In genomic region chr3:45378145-45378544, GRCm38 (mm10) we compare ENCODE assay signal across 8 mouse cellular contexts. TPM values are rescaled to one million over a fixed set of nuclear protein-coding genes. Genes with fewer than 3 reads are reported as not detected.
DNase-seq lines count a peak whose midpoint lies in the region; ATAC-seq and TF ChIP-seq lines count a peak whose summit lies in the region.

Gene Pcdh10, plus strand, starts transcription at chr3:45378398.

- intact Hi-C loops in heart, postnatal 25 days (cut with DNase I): no loop called here

- H3K4me1 ChIP-seq in ES-E14 (ENCODE audit: control insufficient read depth in 2 of 2, insufficient read depth in 2 of 2, low read length in 2 of 2, poor library complexity in 1 of 2): 0 out of 4 replicates have a peak, but pooled peaks cover 0 to 3% of the 10 kb centered on the region in 2 experiments
- no peaks in the 10 kb centered on the region for H3K4me1 ChIP-seq in forebrain, postnatal 0 days (ENCODE audit: insufficient read depth)
- H3K4me1 ChIP-seq in liver, embryonic 14.5 days (replicated peaks; ENCODE audit: control insufficient read depth in 2 of 2, insufficient read depth in 2 of 2, low read length in 1 of 2): no peaks in the 10 kb centered on the region
- H3K4me1 ChIP-seq in neural tube, embryonic 13.5 days (replicated peaks): peaks cover 13% of the 10 kb centered on the region

- TF ChIP-seq CTCF in forebrain, postnatal 0 days (IDR thresholded peaks at IDR 0.05; ENCODE audit: low read depth): peak; percentile 35
- TF ChIP-seq CTCF in liver, embryonic 14.5 days (IDR thresholded peaks at IDR 0.05; ENCODE audit: low read depth): no peak

- in situ Hi-C loops in ES-E14 (cut with MboI; ENCODE audit: low sequenced_read_pairs in 2 of 2, unreplicated experiment in 2 of 2): no loop called here

- no peak within 1 kb of the TSS for H3K9ac ChIP-seq in ES-E14 (ENCODE audit: insufficient read depth, low read depth, low read length, poor library complexity, severe bottlenecking)
- peak within 1 kb of the TSS; percentile 70 for H3K9ac ChIP-seq in forebrain, postnatal 0 days
- no peak within 1 kb of the TSS for H3K9ac ChIP-seq in liver, embryonic 14.5 days (replicated peaks)
- H3K9ac ChIP-seq in neural tube, embryonic 13.5 days: peak within 1 kb of the TSS; percentile 83

- no peak within 1 kb of the TSS for H3K27ac ChIP-seq in ES-E14 (ENCODE audit: insufficient read depth, low read depth, low read length, poor library complexity, severe bottlenecking)
- peak within 1 kb of the TSS; percentile 85 for H3K27ac ChIP-seq in forebrain, postnatal 0 days (ENCODE audit: low read depth, low read length)
- H3K27ac ChIP-seq in liver, embryonic 14.5 days: no peak within 1 kb of the TSS
- peak within 1 kb of the TSS; percentile 86 for H3K27ac ChIP-seq in neural tube, embryonic 13.5 days (replicated peaks)

- DNase-seq in ES-E14 (ENCODE audit: low read depth, low spot score): peak; percentile 89
- peak; percentile 94 to 97 for DNase-seq in cerebellum, adult 18-20 months
- DNase-seq in forebrain, postnatal 0 days: peak; percentile 99
- peak; percentile 78 for DNase-seq in heart, postnatal 25 days (ENCODE audit: low spot score)
- DNase-seq in large intestine, adult 2 months (ENCODE audit: low read depth, low spot score): peak; percentile 13
- peak; percentile 20 to 28 (median 23) for DNase-seq in liver, embryonic 14.5 days (ENCODE audit: low read depth in 3 of 3, low spot score in 3 of 3)
- DNase-seq in urinary bladder, postnatal 10 days (ENCODE audit: low spot score): peak; percentile 70

- peak; percentile 87 for ATAC-seq in forebrain, postnatal 0 days
- ATAC-seq in liver, embryonic 14.5 days (ENCODE audit: insufficient read depth): peak; percentile 72
- peak; percentile 84 for ATAC-seq in neural tube, embryonic 13.5 days (ENCODE audit: low read depth)

- H3K4me2 ChIP-seq in forebrain, postnatal 0 days (ENCODE audit: low read depth): peak within 1 kb of the TSS; percentile 92
- peak within 1 kb of the TSS; percentile 54 for H3K4me2 ChIP-seq in liver, embryonic 14.5 days (ENCODE audit: low read depth)
- H3K4me2 ChIP-seq in neural tube, embryonic 13.5 days: peak within 1 kb of the TSS; percentile 94

- H3K9me3 ChIP-seq in ES-E14 (ENCODE audit: control insufficient read depth, insufficient read depth, low read depth, low read length): no peaks in the 10 kb centered on the region
- H3K9me3 ChIP-seq in forebrain, postnatal 0 days (ENCODE audit: low read length): no peaks in the 10 kb centered on the region
- H3K9me3 ChIP-seq in liver, embryonic 14.5 days (ENCODE audit: control insufficient read depth, low read length): no peaks in the 10 kb centered on the region
- no peaks in the 10 kb centered on the region for H3K9me3 ChIP-seq in neural tube, embryonic 13.5 days

- under 1% methylated on average over 26 of the region's 26 CpGs for WGBS in forebrain, postnatal 0 days
- under 1% methylated on average over 26 of the region's 26 CpGs for WGBS in large intestine, adult 2 months
- under 1% methylated on average over 26 of the region's 26 CpGs for WGBS in liver, embryonic 14.5 days (ENCODE audit: insufficient replicate concordance)
- WGBS in neural tube, embryonic 13.5 days: under 1% methylated on average over 26 of the region's 26 CpGs

- no peaks in the 10 kb centered on the region for H3K36me3 ChIP-seq in ES-E14 (ENCODE audit: control insufficient read depth, insufficient read depth, low read length, poor library complexity, severe bottlenecking)
- no peaks in the 10 kb centered on the region for H3K36me3 ChIP-seq in forebrain, postnatal 0 days (ENCODE audit: insufficient read depth)
- H3K36me3 ChIP-seq in liver, embryonic 14.5 days (replicated peaks; ENCODE audit: control insufficient read depth, insufficient read depth, low read depth): no peaks in the 10 kb centered on the region
- H3K36me3 ChIP-seq in neural tube, embryonic 13.5 days: no peaks in the 10 kb centered on the region

- peak within 1 kb of the TSS; percentile 56 to 67 for H3K4me3 ChIP-seq in ES-E14 (ENCODE audit: insufficient read depth in 1 of 2, low read depth in 1 of 2, low read length in 2 of 2, poor library complexity in 1 of 2, severe bottlenecking in 1 of 2)
- peak within 1 kb of the TSS; percentile 79 for H3K4me3 ChIP-seq in forebrain, postnatal 0 days (ENCODE audit: low read depth, low read length)
- H3K4me3 ChIP-seq in liver, embryonic 14.5 days (ENCODE audit: insufficient read depth in 1 of 2, low read depth in 2 of 2, low read length in 2 of 2): peak within 1 kb of the TSS; percentile 33 to 42
- H3K4me3 ChIP-seq in neural tube, embryonic 13.5 days: peak within 1 kb of the TSS; percentile 72

- H3K27me3 ChIP-seq in forebrain, postnatal 0 days (ENCODE audit: insufficient read depth, low read length): no peaks in the 10 kb centered on the region
- H3K27me3 ChIP-seq in liver, embryonic 14.5 days (ENCODE audit: control insufficient read depth, insufficient read depth, low read length): peaks cover 63% of the 10 kb centered on the region
- H3K27me3 ChIP-seq in neural tube, embryonic 13.5 days: no peaks in the 10 kb centered on the region

- TF ChIP-seq EP300 in liver, embryonic 14.5 days (IDR thresholded peaks at IDR 0.05; ENCODE audit: low read depth): no peak

TF ChIP-seq in ES-E14, 5 proteins besides CTCF, POLR2A, EP300 and RAD21:
- no peak for TF ChIP-seq ZNF384 (IDR thresholded peaks at IDR 0.05; ENCODE audit: low read depth, low read length)
- TF ChIP-seq CHD2 (IDR thresholded peaks at IDR 0.05; ENCODE audit: low read depth, low read length): 0 out of 2 replicates have a peak, but pooled peaks have one; percentile 69

RNA-seq across cellular contexts. Expression of gene Pcdh10, which starts in this region (rescaled TPM):
- 0.11 and 0.31 TPM in 2 replicates for total RNA-seq in ES-E14 (2012; rRNA removed)
- 105 and 123 TPM in 2 replicates for total RNA-seq in forebrain, postnatal 0 days (2014; rRNA removed)
- 14.0 and 17.9 TPM in 2 replicates for polyA plus RNA-seq in forebrain, postnatal 0 days (2015; fragmentation: Nextera tagmentation; extraction: Ambion mirVana)
- under 1 TPM in 1 of 2 experiments, not detected in 1; 0.06 TPM for total RNA-seq in heart, postnatal 25 days (2021)
- 0.29 and 0.31 TPM in 2 replicates for polyA plus RNA-seq in large intestine, adult 2 months (2012; rRNA removed)
- polyA plus RNA-seq in liver, embryonic 14.5 days (2012; rRNA removed): 0.03 and 0.06 TPM in 2 replicates
- polyA plus RNA-seq in liver, embryonic 14.5 days (2014; fragmentation: Nextera tagmentation; extraction: Ambion mirVana): 0.04 TPM in 1 of 2 replicates, not detected in the other
- 9.8 and 11.5 TPM in 2 replicates for polyA plus RNA-seq in neural tube, embryonic 13.5 days (2015; fragmentation: Nextera tagmentation; extraction: Ambion mirVana)

Comparison
In these comparisons a context has a peak if more than half of its experiments do, and no peak if none do; other contexts are left out.
1. RNA of gene Pcdh10 (total RNA-seq): 105 to 123 TPM in forebrain, postnatal 0 days; 0.11 to 0.31 TPM in ES-E14 and 0.06 TPM in heart, postnatal 25 days; every median in the first group is over 10 times any median in the second.
2. Peak in DNase-seq and H3K4me3 ChIP-seq in ES-E14; RNA of the gene not detected or under 1 TPM.
3. Peak in DNase-seq in heart, postnatal 25 days; RNA of the gene not detected or under 1 TPM.
4. Peak in DNase-seq in large intestine, adult 2 months; RNA of the gene not detected or under 1 TPM.
5. Peak in DNase-seq, ATAC-seq, H3K4me3 ChIP-seq and H3K4me2 ChIP-seq in liver, embryonic 14.5 days; RNA of the gene not detected or under 1 TPM.
6. DNase-seq: peak in every context shown above with its lines; median percentile 99 in forebrain, postnatal 0 days; 96 in cerebellum, adult 18-20 months; 89 in ES-E14; 78 in heart, postnatal 25 days; 70 in urinary bladder, postnatal 10 days; 23 in liver, embryonic 14.5 days; 13 in large intestine, adult 2 months.
7. H3K27ac ChIP-seq: peak in forebrain, postnatal 0 days (single experiment) and neural tube, embryonic 13.5 days (single experiment); none in ES-E14 (single experiment) and liver, embryonic 14.5 days (single experiment).
8. H3K9ac ChIP-seq: peak in forebrain, postnatal 0 days (single experiment) and neural tube, embryonic 13.5 days (single experiment); none in ES-E14 (single experiment) and liver, embryonic 14.5 days (single experiment).
9. Peak in every context shown above with its lines, with median percentiles within 50 percentile points of each other: H3K4me3 ChIP-seq, ATAC-seq and H3K4me2 ChIP-seq.